Mouse (Mus musculus) kidney, adult 2 months (tissue): ENCODE results near the gene Bach2.

Experiments used
- CTCF ChIP-seq: fragments of 200-500 bp; conservative IDR thresholded peaks from 2 replicates; pipeline ENCODE4 v1.5.1; 2011; ENCODE audit warnings: low read depth, mild to moderate bottlenecking, control low read depth, low read length, moderate library complexity, mixed read lengths; ENCODE audit not compliant: insufficient read depth, insufficient read length
- POLR2A ChIP-seq: fragments of 200-500 bp; IDR thresholded peaks from one replicate; pipeline ENCODE4 v1.6.1; 2011; ENCODE audit warnings: low read depth, low read length, control low read depth

- TF ChIP-seq CTCF (no peak), POLR2A (no peak)
Observed at GRCm38 (mm10) chr4:32510940-32511339, 272.3 kb downstream of the Bach2 start.
